Mouse (Mus musculus) thymus, adult 2 months (tissue): ENCODE data around the gene Mllt6.

ENCODE experiments used
- CTCF ChIP-seq: fragments of 200-500 bp; IDR thresholded peaks from 2 replicates; pipeline ENCODE4 v1.5.1; 2012; ENCODE audit warnings: mild to moderate bottlenecking, control low read depth, low read length, moderate library complexity, borderline replicate concordance; ENCODE audit not compliant: control insufficient read depth, poor library complexity, insufficient read depth; ENCODE audit errors: extremely low read depth
- POLR2A ChIP-seq: fragments of 200-500 bp; IDR thresholded peaks from 2 replicates; pipeline ENCODE4 v1.6.1; 2012; ENCODE audit warnings: mild to moderate bottlenecking, low read length, control low read depth, moderate library complexity; ENCODE audit not compliant: control insufficient read depth, poor library complexity, insufficient read depth; ENCODE audit errors: extremely low read depth

GRCm38 (mm10) chr11:97671177-97671527, 7.9 kb downstream of the Mllt6 start:
- TF ChIP-seq POLR2A, result no peak
- TF ChIP-seq CTCF, result no peak
